Comparison of ENCODE assay signal across 9 mouse cellular contexts in the genomic region with DNA sequence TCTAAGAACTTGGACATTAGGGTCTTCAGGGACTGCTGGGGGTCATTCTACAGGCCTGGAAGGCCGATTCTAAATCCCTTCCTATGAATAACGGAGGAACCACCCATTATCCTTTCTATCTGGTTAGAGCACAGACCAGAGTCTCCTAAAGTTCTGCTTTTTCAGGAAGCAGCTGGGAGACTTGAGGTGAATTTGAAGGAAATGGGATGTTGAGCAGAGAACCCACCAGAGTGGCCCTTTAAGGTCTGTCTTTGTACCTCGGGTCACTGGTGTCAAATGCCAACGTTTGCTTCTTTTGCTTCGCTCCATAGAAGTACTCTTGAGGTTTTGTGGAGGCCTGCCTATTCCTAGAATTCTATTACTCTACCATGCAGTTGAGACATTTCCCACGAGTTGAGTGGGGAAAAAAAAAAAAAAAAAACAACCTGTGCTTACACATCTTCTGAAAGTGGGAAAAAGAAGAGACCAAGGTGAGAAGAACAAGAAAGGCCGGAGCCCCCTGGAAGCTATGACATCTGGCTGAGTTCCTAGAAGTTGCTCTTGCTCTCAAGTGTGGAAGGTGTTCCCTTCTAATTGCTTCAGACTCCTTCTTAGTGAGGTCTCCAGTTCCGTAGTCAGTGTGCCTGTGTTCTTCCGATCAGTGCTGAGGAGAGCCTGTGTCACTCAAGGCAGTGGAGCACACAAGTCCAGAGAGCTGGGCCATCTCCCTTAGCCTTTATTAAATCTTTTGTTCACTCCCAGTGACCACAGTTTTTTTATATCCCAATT. TPM values are rescaled to one million over a fixed set of nuclear protein-coding genes. Genes with fewer than 3 reads are reported as not detected.
DNase-seq lines count a peak whose midpoint lies in the region; ATAC-seq lines count a peak whose summit lies in the region.
"Had no signal": no experiment of that assay in that cellular context is flagged by ENCODE, and none has a peak within 500 bp of the region (broad histone marks: within the 10 kb centered on the region; RNA-seq: fewer than 3 reads in every experiment).

No protein-coding gene starts in this region.

- H3K4me1 ChIP-seq in heart, embryonic 14.5 days (ENCODE audit: control insufficient read depth in 2 of 2, insufficient read depth in 2 of 2, low read length in 2 of 2) = peaks cover 33 to 44% of the 10 kb centered on the region in 2 experiments
- peaks cover 37% of the 10 kb centered on the region for H3K4me1 ChIP-seq in hindbrain, embryonic 12.5 days
- peaks cover 30% of the 10 kb centered on the region for H3K4me1 ChIP-seq in midbrain, embryonic 11.5 days (ENCODE audit: control insufficient read depth, insufficient read depth, low read length)

- H3K36me3 ChIP-seq in heart, embryonic 14.5 days (ENCODE audit: control insufficient read depth, insufficient read depth, low read length) = peaks cover under 1% of the 10 kb centered on the region; the same call in 1 of the 2 replicates
- H3K36me3 ChIP-seq in hindbrain, embryonic 12.5 days = no peaks in the 10 kb centered on the region
- no peaks in the 10 kb centered on the region for H3K36me3 ChIP-seq in midbrain, embryonic 11.5 days (ENCODE audit: control insufficient read depth, insufficient read depth, low read length)

- no peaks in the 10 kb centered on the region for H3K9me3 ChIP-seq in heart, embryonic 14.5 days (ENCODE audit: control insufficient read depth, low read length)
- H3K9me3 ChIP-seq in hindbrain, embryonic 12.5 days (replicated peaks) = no peaks in the 10 kb centered on the region
- H3K9me3 ChIP-seq in midbrain, embryonic 11.5 days (ENCODE audit: control insufficient read depth, low read length) = no peaks in the 10 kb centered on the region

- peak overlapping the region; percentile 97 for H3K4me2 ChIP-seq in heart, embryonic 14.5 days (ENCODE audit: low read length)
- H3K4me2 ChIP-seq in hindbrain, embryonic 12.5 days (replicated peaks) = peak overlapping the region; percentile 100
- peak overlapping the region; percentile 27; the same call in 1 of the 2 replicates for H3K4me2 ChIP-seq in midbrain, embryonic 11.5 days

- H3K27ac ChIP-seq in heart, embryonic 14.5 days (replicated peaks in 1 of 2; ENCODE audit: control insufficient read depth in 1 of 2, insufficient read depth in 1 of 2, low read depth in 2 of 2, low read length in 2 of 2) = peak overlapping the region; percentile 99 to 100
- H3K27ac ChIP-seq in hindbrain, embryonic 12.5 days = peak overlapping the region; percentile 100
- H3K27ac ChIP-seq in midbrain, embryonic 11.5 days (ENCODE audit: low read depth, low read length) = peak overlapping the region; percentile 99

- H3K27me3 ChIP-seq in heart, embryonic 14.5 days (ENCODE audit: control insufficient read depth, insufficient read depth, low read length) = no peaks in the 10 kb centered on the region
- H3K27me3 ChIP-seq in hindbrain, embryonic 12.5 days = no peaks in the 10 kb centered on the region
- H3K27me3 ChIP-seq in midbrain, embryonic 11.5 days (ENCODE audit: control insufficient read depth, insufficient read depth, low read length) = no peaks in the 10 kb centered on the region
- H3K27me3 ChIP-seq: Patski had no signal

- DNase-seq in heart, adult 18-20 months = no peak
- DNase-seq in brain, adult 2 months (ENCODE audit: low read depth, low spot score) = peak; percentile 22
- peak; percentile 90 for DNase-seq in midbrain, embryonic 11.5 days (ENCODE audit: low spot score, missing footprints)
- DNase-seq in gastrocnemius, adult 18-20 months (ENCODE audit: low spot score) = no peak
- DNase-seq in ovary, postnatal 36 days (ENCODE audit: low spot score) = no peak
- DNase-seq in thymus, postnatal 36 days = no peak

- H3K4me3 ChIP-seq in heart, embryonic 14.5 days (ENCODE audit: control insufficient read depth in 1 of 2, insufficient read depth in 1 of 2, low read depth in 1 of 2, low read length in 2 of 2) = peak overlapping the region in 1 of 2 experiments; percentile 27; a peak in 1 of 4 replicates
- H3K4me3 ChIP-seq in hindbrain, embryonic 12.5 days = peak overlapping the region; percentile 11; the same call in 1 of the 2 replicates
- H3K4me3 ChIP-seq in midbrain, embryonic 11.5 days (ENCODE audit: low read depth, low read length) = no peak overlapping the region

- 36% methylated on average over 9 of the region's 9 CpGs for WGBS in heart, embryonic 14.5 days
- WGBS in hindbrain, embryonic 12.5 days = 23% methylated on average over 9 of the region's 9 CpGs
- 26% methylated on average over 9 of the region's 9 CpGs for WGBS in midbrain, embryonic 11.5 days

- ATAC-seq in heart, embryonic 14.5 days (ENCODE audit: insufficient number of reproducible peaks, insufficient read depth, low FRiP score, low read depth) = no peak
- ATAC-seq in hindbrain, embryonic 12.5 days (ENCODE audit: low FRiP score) = no peak
- no peak for ATAC-seq in midbrain, embryonic 11.5 days (ENCODE audit: low FRiP score)

- H3K9ac ChIP-seq in heart, embryonic 14.5 days (ENCODE audit: low read length) = peak overlapping the region; percentile 42
- H3K9ac ChIP-seq in hindbrain, embryonic 12.5 days = peak overlapping the region; percentile 40; the same call in 1 of the 2 replicates
- H3K9ac ChIP-seq in midbrain, embryonic 11.5 days (ENCODE audit: low read length) = peak overlapping the region; percentile 13; the same call in 1 of the 2 replicates

RNA-seq across cellular contexts. Expression of a gene that starts 0.6 kb away (rescaled TPM):
- polyA plus RNA-seq in heart, embryonic 14.5 days (2014; fragmentation: Nextera tagmentation; extraction: Ambion mirVana) = 238 and 251 TPM in 2 replicates
- total RNA-seq in heart, adult 18-20 months (2021) = 100 to 1,000 TPM; 135 to 139 TPM
- 637 and 707 TPM in 2 replicates for polyA plus RNA-seq in hindbrain, embryonic 12.5 days (2016; fragmentation: Nextera tagmentation; extraction: Ambion mirVana)
- polyA plus RNA-seq in midbrain, embryonic 11.5 days (2014; fragmentation: Nextera tagmentation; extraction: Ambion mirVana) = 258 and 288 TPM in 2 replicates
- total RNA-seq in gastrocnemius, adult 18-20 months (2021) = 100 to 1,000 TPM in 1 of 2 experiments, 10 to 100 TPM in 1; 64.3 to 105 TPM

RNA-seq across cellular contexts. Expression of a gene that starts 9.0 kb away (rescaled TPM):
- polyA plus RNA-seq in heart, embryonic 14.5 days (2014; fragmentation: Nextera tagmentation; extraction: Ambion mirVana) = 1.00 and 1.1 TPM in 2 replicates
- total RNA-seq in heart, adult 18-20 months (2021) = under 1 TPM; 0.23 to 0.35 TPM
- 1.9 and 2.1 TPM in 2 replicates for polyA plus RNA-seq in hindbrain, embryonic 12.5 days (2016; fragmentation: Nextera tagmentation; extraction: Ambion mirVana)
- 0.88 and 2.4 TPM in 2 replicates for polyA plus RNA-seq in midbrain, embryonic 11.5 days (2014; fragmentation: Nextera tagmentation; extraction: Ambion mirVana)
- under 1 TPM in 1 of 2 experiments, not detected in 1; 0.12 TPM for total RNA-seq in gastrocnemius, adult 18-20 months (2021)

RNA-seq across cellular contexts. Expression of a gene that starts 10.7 kb away (rescaled TPM):
- polyA plus RNA-seq in heart, embryonic 14.5 days (2014; fragmentation: Nextera tagmentation; extraction: Ambion mirVana) = 364 and 365 TPM in 2 replicates
- 100 to 1,000 TPM; 185 to 191 TPM for total RNA-seq in heart, adult 18-20 months (2021)
- polyA plus RNA-seq in hindbrain, embryonic 12.5 days (2016; fragmentation: Nextera tagmentation; extraction: Ambion mirVana) = 462 and 488 TPM in 2 replicates
- 430 and 435 TPM in 2 replicates for polyA plus RNA-seq in midbrain, embryonic 11.5 days (2014; fragmentation: Nextera tagmentation; extraction: Ambion mirVana)
- total RNA-seq in gastrocnemius, adult 18-20 months (2021) = 100 to 1,000 TPM; 196 to 205 TPM

RNA-seq across cellular contexts. Expression of a gene that starts 32.5 kb away (rescaled TPM):
- 0.16 TPM in 1 of 2 replicates, not detected in the other for polyA plus RNA-seq in heart, embryonic 14.5 days (2014; fragmentation: Nextera tagmentation; extraction: Ambion mirVana)
- 1 to 10 TPM in 1 of 2 experiments, under 1 TPM in 1; 0.50 to 3.7 TPM for total RNA-seq in heart, adult 18-20 months (2021)
- polyA plus RNA-seq in hindbrain, embryonic 12.5 days (2016; fragmentation: Nextera tagmentation; extraction: Ambion mirVana) = 0.06 TPM in 1 of 2 replicates, not detected in the other
- not detected in 2 replicates for polyA plus RNA-seq in midbrain, embryonic 11.5 days (2014; fragmentation: Nextera tagmentation; extraction: Ambion mirVana)
- under 1 TPM; 0.38 to 0.41 TPM for total RNA-seq in gastrocnemius, adult 18-20 months (2021)
- polyA plus RNA-seq: Patski had no signal

RNA-seq across cellular contexts. Expression of a gene that starts 44.8 kb away (rescaled TPM):
- 128 and 135 TPM in 2 replicates for polyA plus RNA-seq in heart, embryonic 14.5 days (2014; fragmentation: Nextera tagmentation; extraction: Ambion mirVana)
- total RNA-seq in heart, adult 18-20 months (2021) = 100 to 1,000 TPM in 1 of 2 experiments, 10 to 100 TPM in 1; 94.3 to 102 TPM
- 99.5 and 101 TPM in 2 replicates for polyA plus RNA-seq in hindbrain, embryonic 12.5 days (2016; fragmentation: Nextera tagmentation; extraction: Ambion mirVana)
- 105 and 112 TPM in 2 replicates for polyA plus RNA-seq in midbrain, embryonic 11.5 days (2014; fragmentation: Nextera tagmentation; extraction: Ambion mirVana)
- total RNA-seq in gastrocnemius, adult 18-20 months (2021) = 100 to 1,000 TPM; 109 to 121 TPM

Comparison
In these comparisons a context has a peak if more than half of its experiments do, and no peak if none do; other contexts are left out.
1. H3K4me2 ChIP-seq: peak in every context shown above with its lines; median percentile 100 in hindbrain, embryonic 12.5 days; 97 in heart, embryonic 14.5 days; 27 in midbrain, embryonic 11.5 days.
2. DNase-seq: peak in brain, adult 2 months (single experiment) and midbrain, embryonic 11.5 days (single experiment); none in heart, adult 18-20 months (0 of 2), gastrocnemius, adult 18-20 months (single experiment), ovary, postnatal 36 days (single experiment) and thymus, postnatal 36 days (0 of 2).
3. Peak in every context shown above with its lines, with median percentiles within 50 percentile points of each other: H3K27ac ChIP-seq and H3K9ac ChIP-seq.